Mouse (Mus musculus) CH12.LX (cell line): ENCODE results near the gene Gm4450. TPM values are rescaled to one million over a fixed set of nuclear protein-coding genes. Genes with fewer than 3 reads are reported as not detected.

Source experiments
- DNase-seq: peaks from one replicate; pipeline ENCODE4 v3.0.0-alpha.2; 2013; ENCODE audit errors: extremely low read depth
- H3K27ac ChIP-seq: 2 replicates; pipeline ENCODE4 v1.5.1; 2012; ENCODE audit warnings: low read depth, mild to moderate bottlenecking, control low read depth, moderate library complexity; ENCODE audit not compliant: insufficient read depth
- H3K27me3 ChIP-seq: replicated peaks from 2 replicates; pipeline ENCODE3; 2012; ENCODE audit warnings: inconsistent platforms
- H3K36me3 ChIP-seq, 2 experiments: replicated peaks in 1 of 2; 2 replicates each; pipeline versions ENCODE3 to v1.6.1; 2012; ENCODE audit warnings: inconsistent platforms in 1 of 2, low read length in 1 of 2, mild to moderate bottlenecking in 1 of 2, mixed read lengths in 1 of 2, moderate library complexity in 1 of 2; ENCODE audit not compliant: control insufficient read depth in 1 of 2, insufficient read depth in 1 of 2
- H3K4me1 ChIP-seq, 2 experiments: 2 replicates each; pipeline ENCODE4 v1.6.1; 2012; ENCODE audit warnings: inconsistent platforms in 1 of 2, moderate library complexity in 1 of 2; ENCODE audit not compliant: insufficient read depth in 2 of 2, control insufficient read depth in 1 of 2
- H3K4me2 ChIP-seq: 2 replicates; pipeline ENCODE4 v1.6.1; 2012; ENCODE audit warnings: low read depth, mild to moderate bottlenecking, control low read depth; ENCODE audit not compliant: poor library complexity, insufficient read depth, severe bottlenecking
- H3K4me3 ChIP-seq, 3 experiments: fragments of 150-350 bp in 1 of 3; sonication (generic) in 1 of 3; replicated peaks in 1 of 3; 2 replicates each; pipeline versions ENCODE3 to v1.5.1; 2011 to 2012; ENCODE audit warnings: low read depth in 2 of 3, low read length in 2 of 3, mild to moderate bottlenecking in 2 of 3, moderate library complexity in 2 of 3, control low read depth in 1 of 3, improper control_type of control experiment in 1 of 3, inconsistent platforms in 1 of 3, mixed read lengths in 1 of 3; ENCODE audit not compliant: poor library complexity in 1 of 3
- H3K79me2 ChIP-seq: replicated peaks from 2 replicates; pipeline ENCODE4 v1.6.1; 2012; ENCODE audit warnings: mild to moderate bottlenecking, moderate library complexity; ENCODE audit not compliant: control insufficient read depth, poor library complexity, insufficient read depth, severe bottlenecking; ENCODE audit errors: extremely low read depth
- H3K9ac ChIP-seq: 2 replicates; pipeline ENCODE4 v1.6.1; 2012; ENCODE audit warnings: low read depth, mild to moderate bottlenecking, control low read depth, moderate library complexity; ENCODE audit not compliant: insufficient read depth
- H3K9me3 ChIP-seq: replicated peaks from 2 replicates; pipeline ENCODE3; 2012; ENCODE audit warnings: low read length, inconsistent platforms, mixed read lengths
- BHLHE40 ChIP-seq: IDR thresholded peaks from 2 replicates; pipeline ENCODE4 v1.6.1; 2011; ENCODE audit warnings: mild to moderate bottlenecking, low read depth, low read length, improper control_type of control experiment
- CHD2 ChIP-seq: IDR thresholded peaks from 2 replicates; pipeline ENCODE4 v1.6.1; 2011; ENCODE audit warnings: low read length, improper control_type of control experiment
- ETS1 ChIP-seq: conservative IDR thresholded peaks from 2 replicates; pipeline ENCODE4 v1.6.1; 2012; ENCODE audit warnings: low read depth, mild to moderate bottlenecking, inconsistent platforms, low read length, improper control_type of control experiment, moderate library complexity
- IRF4 ChIP-seq: IDR thresholded peaks from 2 replicates; pipeline ENCODE4 v1.6.1; 2014; ENCODE audit warnings: low read depth, mild to moderate bottlenecking, inconsistent platforms, low read length, improper control_type of control experiment
- MAX ChIP-seq: IDR thresholded peaks from 2 replicates; pipeline ENCODE4 v1.6.1; 2011; ENCODE audit warnings: low read length, improper control_type of control experiment
- MAZ ChIP-seq: IDR thresholded peaks from 2 replicates; pipeline ENCODE4 v1.6.1; 2012; ENCODE audit warnings: low read depth, mild to moderate bottlenecking, inconsistent platforms, low read length, improper control_type of control experiment, moderate library complexity
- MEF2A ChIP-seq: IDR thresholded peaks from 2 replicates; pipeline ENCODE4 v1.6.1; 2014; ENCODE audit warnings: low read depth, mild to moderate bottlenecking, inconsistent platforms, low read length, improper control_type of control experiment, borderline replicate concordance
- MXI1 ChIP-seq: IDR thresholded peaks from 2 replicates; pipeline ENCODE4 v1.6.1; 2011; ENCODE audit warnings: mild to moderate bottlenecking, low read depth, low read length, improper control_type of control experiment
- RAD21 ChIP-seq: IDR thresholded peaks from 2 replicates; pipeline ENCODE4 v1.6.1; 2011; ENCODE audit warnings: low read depth, mild to moderate bottlenecking, low read length, improper control_type of control experiment, moderate library complexity
- RCOR1 ChIP-seq: conservative IDR thresholded peaks from 2 replicates; pipeline ENCODE4 v1.6.1; 2012; ENCODE audit warnings: low read depth, mild to moderate bottlenecking, inconsistent platforms, low read length, improper control_type of control experiment
- SIN3A ChIP-seq: IDR thresholded peaks from 2 replicates; pipeline ENCODE4 v1.6.1; 2012; ENCODE audit warnings: low read length, improper control_type of control experiment, inconsistent platforms
- TCF12 ChIP-seq: IDR thresholded peaks from 2 replicates; pipeline ENCODE4 v1.6.1; 2014; ENCODE audit warnings: low read depth, mild to moderate bottlenecking, inconsistent platforms, low read length, improper control_type of control experiment
- ZC3H11A ChIP-seq: IDR thresholded peaks from 2 replicates; pipeline ENCODE4 v1.6.1; 2012; ENCODE audit warnings: low read depth, mild to moderate bottlenecking, inconsistent platforms, low read length, improper control_type of control experiment
- ZKSCAN1 ChIP-seq: IDR thresholded peaks from 2 replicates; pipeline ENCODE4 v1.6.1; 2012; ENCODE audit warnings: low read depth, inconsistent platforms, low read length, improper control_type of control experiment, borderline replicate concordance
- ZMIZ1 ChIP-seq: IDR thresholded peaks from 2 replicates; pipeline ENCODE4 v1.6.1; 2012; ENCODE audit warnings: low read depth, mild to moderate bottlenecking, inconsistent platforms, low read length, improper control_type of control experiment
- ZNF384 ChIP-seq: IDR thresholded peaks from 2 replicates; pipeline ENCODE4 v1.6.1; 2012; ENCODE audit warnings: low read depth, low read length, improper control_type of control experiment, inconsistent platforms
- dilution Hi-C: fragments of 300-500 bp; cut with MboI; formaldehyde crosslinking; loops from 2 replicates; pipeline ENCODE4 v1.14.3; 2020; ENCODE audit warnings: low sequenced_read_pairs; ENCODE audit not compliant: extremely low pct_unique_long_range_greater_than_20kb, extremely low pct_ligation_motif_present
- in situ Hi-C: fragments of 300-500 bp; cut with MboI; formaldehyde crosslinking; loops from 3 replicates; pipeline ENCODE4 v1.14.3; 2019; ENCODE audit warnings: low sequenced_read_pairs, low pct_ligation_motif_present, low pct_unique_long_range_greater_than_20kb, mixed read lengths
- polyA plus RNA-seq: library from polyadenylated mRNA; unstranded; fragments of >175 nt; gene quantifications from 2 replicates; pipeline ENCODE4 v1.2.1, GENCODE M21; 2012; ENCODE audit warnings: low read depth; ENCODE audit not compliant: insufficient read length
- total RNA-seq, 2 experiments: library from RNA; depleted of rRNA; stranded (reverse); fragments of 300-350 nt in 1 of 2; fragments of >200 nt in 1 of 2; gene quantifications; 2 replicates each; pipeline ENCODE4 v1.2.3; 2012 to 2014

Gene Gm4450
- total and polyA plus RNA-seq, 3 experiments: not detected

DNA sequence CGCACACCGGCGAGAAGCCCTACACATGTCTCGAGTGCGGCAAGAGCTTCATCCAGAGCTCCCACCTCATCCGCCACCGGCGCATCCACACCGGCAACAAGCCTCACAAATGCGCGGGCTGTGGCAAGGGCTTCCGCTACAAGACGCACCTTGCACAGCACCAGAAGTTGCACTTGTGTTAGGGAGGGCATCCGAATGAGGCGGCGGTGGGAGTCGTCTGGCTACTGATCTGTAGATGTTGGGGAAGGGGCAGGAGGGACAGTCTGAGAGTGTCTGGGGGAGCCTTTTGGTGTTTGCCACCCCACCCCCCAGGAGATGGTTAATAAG lies 28.5 kb downstream of the Gm4450 start:
- H3K4me2 ChIP-seq: peak overlapping the region; percentile 85
- no peak for TF ChIP-seq IRF4
- TF ChIP-seq ZC3H11A: no peak
- no peak for TF ChIP-seq BHLHE40
- no peak for TF ChIP-seq ZKSCAN1
- TF ChIP-seq SIN3A: no peak
- TF ChIP-seq ZNF384: no peak
- no peak for TF ChIP-seq MAZ
- no peak for TF ChIP-seq MEF2A
- TF ChIP-seq RCOR1: no peak
- no peak for TF ChIP-seq RAD21
- TF ChIP-seq ETS1: no peak
- TF ChIP-seq ZMIZ1: no peak
- H3K36me3 ChIP-seq: no peaks in the 10 kb centered on the region
- H3K79me2 ChIP-seq: no peaks in the 10 kb centered on the region
- peaks cover 19% of the 10 kb centered on the region for H3K27me3 ChIP-seq
- H3K9me3 ChIP-seq: no peaks in the 10 kb centered on the region
- no peak for DNase-seq
- peak overlapping the region in 2 of 3 experiments; percentile 47 to 58 for H3K4me3 ChIP-seq
- dilution Hi-C loops: no loop called here
- H3K9ac ChIP-seq: no peak overlapping the region
- H3K27ac ChIP-seq: no peak overlapping the region
- H3K4me1 ChIP-seq: peaks cover 15 to 45% of the 10 kb centered on the region in 2 experiments
- in situ Hi-C loops: no loop called here

DNA sequence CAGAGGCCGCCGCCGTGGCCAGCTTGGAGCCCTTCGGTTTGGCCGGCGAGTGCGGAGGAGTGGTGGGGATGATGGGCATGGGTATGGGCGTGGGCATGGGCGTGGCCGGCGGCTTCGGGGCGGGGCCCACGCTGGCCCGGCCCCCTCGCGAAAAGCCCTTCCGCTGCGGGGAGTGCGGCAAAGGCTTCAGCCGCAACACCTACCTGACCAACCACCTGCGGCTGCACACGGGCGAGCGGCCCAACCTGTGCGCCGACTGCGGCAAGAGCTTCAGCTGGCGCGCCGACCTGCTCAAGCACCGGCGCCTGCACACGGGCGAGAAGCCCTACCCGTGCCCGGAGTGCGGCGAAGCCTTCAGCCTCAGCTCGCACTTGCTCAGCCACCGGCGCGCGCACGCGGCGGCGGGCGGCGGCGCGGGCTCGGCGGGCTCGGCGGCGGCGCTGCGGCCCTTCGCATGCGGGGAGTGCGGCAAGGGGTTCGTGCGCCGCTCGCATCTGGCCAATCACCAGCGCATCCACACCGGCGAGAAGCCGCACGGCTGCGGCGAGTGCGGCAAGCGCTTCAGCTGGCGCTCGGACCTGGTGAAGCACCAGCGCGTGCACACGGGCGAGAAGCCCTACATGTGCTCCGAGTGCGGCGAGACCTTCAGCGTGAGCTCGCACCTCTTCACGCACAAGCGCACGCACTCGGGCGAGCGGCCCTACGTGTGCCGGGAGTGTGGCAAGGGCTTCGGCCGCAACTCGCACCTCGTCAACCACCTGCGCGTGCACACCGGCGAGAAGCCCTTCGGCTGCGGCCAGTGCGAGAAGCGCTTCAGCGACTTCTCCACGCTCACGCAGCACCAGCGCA lies 29.1 kb downstream of the Gm4450 start:
- H3K27me3 ChIP-seq: peaks cover 19% of the 10 kb centered on the region
- H3K79me2 ChIP-seq: no peaks in the 10 kb centered on the region
- no peaks in the 10 kb centered on the region for H3K36me3 ChIP-seq
- H3K27ac ChIP-seq: no peak overlapping the region
- DNase-seq: no peak
- TF ChIP-seq MAX (peak; percentile 54), CHD2 (no peak), BHLHE40 (peak; percentile 26; the same call in 1 of the 2 replicates), SIN3A (0 out of 2 replicates have a peak, but pooled peaks have one; percentile 23), TCF12 (peak; percentile 22; the same call in 1 of the 2 replicates), MXI1 (peak; percentile 18; the same call in 1 of the 2 replicates)
- dilution Hi-C loops: no loop called here
- H3K4me1 ChIP-seq: peaks cover 15 to 45% of the 10 kb centered on the region in 2 experiments
- in situ Hi-C loops: no loop called here
- H3K9ac ChIP-seq: no peak overlapping the region
- H3K4me3 ChIP-seq: peak overlapping the region; percentile 11 to 58 (median 47)
- no peaks in the 10 kb centered on the region for H3K9me3 ChIP-seq
- H3K4me2 ChIP-seq: peak overlapping the region; percentile 85
